Mouse (Mus musculus) gastrocnemius, postnatal 36 days (tissue): ENCODE measurements around the gene Rad9a. TPM values are rescaled to one million over a fixed set of nuclear protein-coding genes. Genes with fewer than 3 reads are reported as not detected.
"Not testable (repeated sequence)": the region's sequence is repeated elsewhere in the genome, so short reads cannot be mapped to it uniquely, and the experiment has no call there.

Source experiments
- DNase-seq, 2 experiments: peaks; one replicate each; pipeline ENCODE4 v3.0.0; 2022
- intact Hi-C: fragments of 180-260 bp; cut with DNase I; formaldehyde crosslinking; loops from one replicate; pipeline ENCODE4 v1.15.1; 2025
- long read RNA-seq, 2 experiments: library from polyadenylated mRNA; stranded (forward); transcript quantifications; one replicate each; pipeline ENCODE4 v2.0.0; 2021
- total RNA-seq, 2 experiments: library from RNA; stranded (reverse); gene quantifications; 2 replicates each; pipeline ENCODE4 v1.2.3; 2021

Rad9a gene
- total RNA-seq = 1 to 10 TPM; 2.3 to 2.9 TPM
- long read RNA-seq, experiment 1 = 0 reads
- long read RNA-seq, experiment 2, partial matches to known transcripts = 0 of 5 reads
- long read RNA-seq, experiment 2, other reads (novel, unspliced or antisense) = 1 of 5 reads

- intact Hi-C loops = no loop called here
- peak; percentile 89 to 94 for DNase-seq
Measured at GRCm38 (mm10) chr19:4201291-4201909, at the start of gene Rad9a. Gene Rad9a (minus strand): TSS chr19:4201662.

- DNase-seq, intact Hi-C loops: not testable (repeated sequence)
Measured at GRCm38 (mm10) chr19:4248683-4249082, 47.2 kb upstream of the Rad9a start.

GRCm38 (mm10) chr19:4247010-4247409 lies 45.5 kb upstream of the Rad9a start:
- no peak for DNase-seq

GRCm38 (mm10) chr19:4244775-4245174 lies 43.3 kb upstream of the Rad9a start:
- no peak for DNase-seq
- intact Hi-C loops = no loop called here

More at GRCm38 (mm10) chr19:4247010-4247409, 45.5 kb upstream of the Rad9a start:
- intact Hi-C loops = no loop called here

- DNase-seq = no peak
- intact Hi-C loops = no loop called here
Measured at GRCm38 (mm10) chr19:4242416-4242815, 41.0 kb upstream of the Rad9a start.

- intact Hi-C loops = no loop called here
Measured at GRCm38 (mm10) chr19:4240247-4240668, 38.8 kb upstream of the Rad9a start.

GRCm38 (mm10) chr19:4234548-4234947 lies 33.1 kb upstream of the Rad9a start:
- intact Hi-C loops = no loop called here
- DNase-seq = no peak

More at GRCm38 (mm10) chr19:4240247-4240668, 38.8 kb upstream of the Rad9a start:
- no peak for DNase-seq

GRCm38 (mm10) chr19:4232651-4233050 lies 31.2 kb upstream of the Rad9a start:
- intact Hi-C loops = no loop called here
- DNase-seq = no peak

GRCm38 (mm10) chr19:4232186-4232572 lies 30.7 kb upstream of the Rad9a start:
- intact Hi-C loops = no loop called here
- no peak for DNase-seq

GRCm38 (mm10) chr19:4231253-4232185 lies 30.1 kb upstream of the Rad9a start, which contains the start of gene Pold4:
Gene Pold4 (plus strand): TSS chr19:4231899.
- DNase-seq = peak; percentile 94 to 99
- intact Hi-C loops = no loop called here

GRCm38 (mm10) chr19:4230415-4230814 lies 29.0 kb upstream of the Rad9a start:
- no peak for DNase-seq
- intact Hi-C loops = no loop called here

GRCm38 (mm10) chr19:4229451-4230076 lies 28.1 kb upstream of the Rad9a start:
- intact Hi-C loops = loop anchor here (2.0 to 10.0 kb wide), 3 partner anchors 57 to 215 kb away; partner anchors contain the start of genes Ndufv1 and Pitpnm1
- no peak for DNase-seq

GRCm38 (mm10) chr19:4228891-4229290 lies 27.4 kb upstream of the Rad9a start:
- no peak for DNase-seq
- intact Hi-C loops = loop anchor here (1.0 to 10.0 kb wide), 4 partner anchors 22 to 214 kb away; partner anchors contain the start of genes Ndufv1 and Pitpnm1

GRCm38 (mm10) chr19:4227894-4228678 lies 26.6 kb upstream of the Rad9a start:
- peak; percentile 53 to 54 for DNase-seq
- intact Hi-C loops = loop anchor here (1.0 to 10.0 kb wide), 5 partner anchors 21 to 213 kb away; partner anchors contain the start of genes Ndufv1 and Pitpnm1

GRCm38 (mm10) chr19:4227446-4227845 lies 26.0 kb upstream of the Rad9a start:
- no peak for DNase-seq
- intact Hi-C loops = loop anchor here (2.0 to 10.0 kb wide), 3 partner anchors 55 to 213 kb away; partner anchors contain the start of gene Ndufv1

- intact Hi-C loops = loop anchor here (2.0 to 10.0 kb wide), 3 partner anchors 54 to 212 kb away; partner anchors contain the start of gene Ndufv1
Measured at GRCm38 (mm10) chr19:4226779-4227178, 25.3 kb upstream of the Rad9a start.

GRCm38 (mm10) chr19:4222165-4222564 lies 20.7 kb upstream of the Rad9a start:
- no peak for DNase-seq
- intact Hi-C loops = loop anchor here (10.0 kb wide), 1 partner anchor 207 kb away; the partner anchor contains the start of gene Ndufv1

More at GRCm38 (mm10) chr19:4226779-4227178, 25.3 kb upstream of the Rad9a start:
- no peak for DNase-seq

GRCm38 (mm10) chr19:4220957-4221743 lies 19.7 kb upstream of the Rad9a start:
- intact Hi-C loops = loop anchor here (10.0 kb wide), 1 partner anchor 206 kb away; the partner anchor contains the start of gene Ndufv1
- DNase-seq = no peak
